In genomic region chr5:75148343-75149127, GRCm38 (mm10) we compare ENCODE assay signal across 8 mouse cellular contexts. TPM values are rescaled to one million over a fixed set of nuclear protein-coding genes. Genes with fewer than 3 reads are reported as not detected.
DNase-seq lines count a peak whose midpoint lies in the region; ATAC-seq and TF ChIP-seq lines count a peak whose summit lies in the region.

No protein-coding gene starts in this region.

- no peaks in the 10 kb centered on the region for H3K9me3 ChIP-seq in hindbrain, embryonic 14.5 days (ENCODE audit: control insufficient read depth, low read length)
- H3K9me3 ChIP-seq in liver, postnatal 0 days (ENCODE audit: low read length), result no peaks in the 10 kb centered on the region

- peak overlapping the region; percentile 25; the same call in 1 of the 2 replicates for H3K27ac ChIP-seq in kidney, adult 2 months (ENCODE audit: insufficient read depth, low read depth, low read length)
- H3K27ac ChIP-seq in hindbrain, embryonic 14.5 days, result no peak overlapping the region
- H3K27ac ChIP-seq in liver, postnatal 0 days (ENCODE audit: low read depth), result no peak overlapping the region

- H3K4me1 ChIP-seq in kidney, adult 2 months (ENCODE audit: control insufficient read depth, insufficient read depth, low read length), result no peaks in the 10 kb centered on the region
- peaks cover 13% of the 10 kb centered on the region; the same call in 1 of the 2 replicates for H3K4me1 ChIP-seq in hindbrain, embryonic 14.5 days (replicated peaks; ENCODE audit: control insufficient read depth, insufficient read depth, low read length)
- H3K4me1 ChIP-seq in liver, postnatal 0 days (ENCODE audit: insufficient read depth), result peaks cover 4% of the 10 kb centered on the region; the same call in 1 of the 2 replicates

- DNase-seq in kidney, adult 2 months, result peak; percentile 34
- no peak for DNase-seq in kidney, adult 11 months
- DNase-seq in gastrocnemius, postnatal 10 days, result peak; percentile 54
- no peak for DNase-seq in hindbrain, embryonic 14.5 days (ENCODE audit: low spot score)
- DNase-seq in liver, postnatal 0 days, result no peak
- DNase-seq in left cerebral cortex, adult 11 months (ENCODE audit: low spot score), result no peak
- DNase-seq in frontal cortex, postnatal 14 days (ENCODE audit: low spot score in 2 of 2), result no peak

- peaks cover 9% of the 10 kb centered on the region for H3K27me3 ChIP-seq in kidney, adult 2 months (replicated peaks; ENCODE audit: control insufficient read depth, insufficient read depth, low read length)
- peaks cover 96% of the 10 kb centered on the region for H3K27me3 ChIP-seq in hindbrain, embryonic 14.5 days (ENCODE audit: control insufficient read depth, insufficient read depth, low read length)
- peaks cover 87% of the 10 kb centered on the region for H3K27me3 ChIP-seq in liver, postnatal 0 days (ENCODE audit: insufficient read depth, low read length)

- no peaks in the 10 kb centered on the region for H3K36me3 ChIP-seq in kidney, adult 2 months (ENCODE audit: control insufficient read depth, insufficient read depth, low read length)
- no peaks in the 10 kb centered on the region for H3K36me3 ChIP-seq in hindbrain, embryonic 14.5 days (replicated peaks; ENCODE audit: control insufficient read depth, insufficient read depth)
- no peaks in the 10 kb centered on the region for H3K36me3 ChIP-seq in liver, postnatal 0 days (replicated peaks; ENCODE audit: insufficient read depth, low read length)

- peak overlapping the region; percentile 11; the same call in 1 of the 2 replicates for H3K4me3 ChIP-seq in kidney, adult 2 months (ENCODE audit: insufficient read depth, low read depth, low read length)
- no peak overlapping the region; the same call in 1 of the 2 replicates for H3K4me3 ChIP-seq in hindbrain, embryonic 14.5 days (replicated peaks; ENCODE audit: low read length)
- H3K4me3 ChIP-seq in liver, postnatal 0 days (ENCODE audit: low read depth, low read length), result 0 out of 2 replicates have a peak overlapping the region, but pooled peaks have one; percentile 4

- H3K4me2 ChIP-seq in hindbrain, embryonic 14.5 days (replicated peaks), result peak overlapping the region; percentile 11; the same call in 1 of the 2 replicates
- H3K4me2 ChIP-seq in liver, postnatal 0 days (ENCODE audit: low read depth, low read length), result no peak overlapping the region

- no peak for TF ChIP-seq EP300 in liver, postnatal 0 days (IDR thresholded peaks at IDR 0.05; ENCODE audit: low read depth)

- no peak for TF ChIP-seq POLR2A in kidney, adult 2 months (IDR thresholded peaks at IDR 0.05; ENCODE audit: low read depth, low read length)

- no peak for TF ChIP-seq CTCF in kidney, adult 2 months (conservative IDR thresholded peaks at IDR 0.05; ENCODE audit: insufficient read depth, insufficient read length, low read depth, low read length)
- no peak for TF ChIP-seq CTCF in liver, postnatal 0 days (IDR thresholded peaks at IDR 0.05; ENCODE audit: low read depth)

- ATAC-seq in hindbrain, embryonic 14.5 days (ENCODE audit: low FRiP score), result no peak
- ATAC-seq in liver, postnatal 0 days, result no peak
- no peak for ATAC-seq in megakaryocyte progenitor cell, adult 5-6 weeks (replicated peaks; ENCODE audit: poor library complexity)

- H3K9ac ChIP-seq in hindbrain, embryonic 14.5 days, result no peak overlapping the region
- H3K9ac ChIP-seq in liver, postnatal 0 days (replicated peaks), result no peak overlapping the region

- 6% methylated on average over 30 of the region's 30 CpGs for WGBS in kidney, adult 2 months
- WGBS in hindbrain, embryonic 14.5 days, result 2% methylated on average over 30 of the region's 30 CpGs
- WGBS in liver, postnatal 0 days (ENCODE audit: insufficient replicate concordance), result 2% methylated on average over 30 of the region's 30 CpGs

RNA-seq across cellular contexts. Expression of gene Pdgfra, which starts 3.6 kb away (rescaled TPM):
- polyA plus RNA-seq in kidney, adult 2 months (2012; rRNA removed), result 22.6 and 26.0 TPM in 2 replicates
- total RNA-seq in gastrocnemius, postnatal 10 days (2021), result 10 to 100 TPM; 48.9 to 52.1 TPM
- 24.1 and 26.1 TPM in 2 replicates for polyA plus RNA-seq in hindbrain, embryonic 14.5 days (2014; fragmentation: Nextera tagmentation; extraction: Ambion mirVana)
- 1.3 TPM in 2 replicates for polyA plus RNA-seq in liver, postnatal 0 days (2015; fragmentation: Nextera tagmentation; extraction: Ambion mirVana)
- total RNA-seq in megakaryocyte progenitor cell, adult 5-6 weeks (2015), result not detected in 2 replicates
- total RNA-seq in megakaryocyte progenitor cell, adult 5-6 weeks (2017), result 0.08 TPM in 1 of 2 replicates, not detected in the other

Comparison
In these comparisons a context has a peak if more than half of its experiments do, and no peak if none do; other contexts are left out.
1. DNase-seq: peak in kidney, adult 2 months (single experiment) and gastrocnemius, postnatal 10 days (single experiment); none in kidney, adult 11 months (single experiment), hindbrain, embryonic 14.5 days (single experiment), liver, postnatal 0 days (single experiment), left cerebral cortex, adult 11 months (single experiment) and frontal cortex, postnatal 14 days (0 of 2).
2. RNA of gene Pdgfra, which starts 3.6 kb away (polyA plus RNA-seq): 22.6 to 26.0 TPM in kidney, adult 2 months and 24.1 to 26.1 TPM in hindbrain, embryonic 14.5 days; 1.3 TPM in liver, postnatal 0 days; every median in the first group is over 10 times any median in the second.